ENCODE assay signal across 8 mouse cellular contexts in the genomic region with DNA sequence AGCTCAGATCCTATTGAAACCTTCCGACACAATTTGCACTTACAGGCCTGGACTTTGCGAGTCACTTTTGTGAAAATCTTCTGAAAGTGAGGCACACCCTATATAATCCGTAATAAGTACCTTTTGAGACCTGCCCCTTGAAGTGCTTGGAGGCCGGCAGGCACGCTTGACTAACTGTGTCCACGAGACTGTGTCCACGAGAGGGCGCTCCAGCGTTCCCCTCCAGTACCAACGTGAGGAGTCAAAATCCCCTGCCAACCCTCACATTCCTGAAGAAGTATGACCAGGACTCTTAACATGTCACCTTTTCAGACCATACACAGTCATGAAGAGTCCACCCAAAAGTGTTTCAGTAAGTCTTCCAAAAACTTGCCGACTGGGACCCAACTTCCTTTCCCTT. TPM values are rescaled to one million over a fixed set of nuclear protein-coding genes. Genes with fewer than 3 reads are reported as not detected.
DNase-seq lines count a peak whose midpoint lies in the region; ATAC-seq and TF ChIP-seq lines count a peak whose summit lies in the region.

No protein-coding gene starts in this region.

- ATAC-seq in forebrain, embryonic 14.5 days = no peak
- ATAC-seq in liver, postnatal 0 days = no peak
- ATAC-seq in neural tube, embryonic 15.5 days (ENCODE audit: low FRiP score) = no peak

- H3K9ac ChIP-seq in forebrain, embryonic 14.5 days (ENCODE audit: low read length) = no peak overlapping the region
- H3K9ac ChIP-seq in liver, postnatal 0 days (replicated peaks) = no peak overlapping the region
- no peak overlapping the region for H3K9ac ChIP-seq in neural tube, embryonic 15.5 days (replicated peaks)

- peaks cover 14% of the 10 kb centered on the region for H3K36me3 ChIP-seq in E14TG2a.4 (ENCODE audit: insufficient read depth, low read length)
- H3K36me3 ChIP-seq in forebrain, embryonic 14.5 days (ENCODE audit: control insufficient read depth, insufficient read depth, low read length) = no peaks in the 10 kb centered on the region
- H3K36me3 ChIP-seq in liver, postnatal 0 days (replicated peaks; ENCODE audit: insufficient read depth, low read length) = no peaks in the 10 kb centered on the region
- no peaks in the 10 kb centered on the region for H3K36me3 ChIP-seq in neural tube, embryonic 15.5 days
- H3K36me3 ChIP-seq in thymus, adult 2 months (ENCODE audit: control insufficient read depth, insufficient read depth, low read length) = no peaks in the 10 kb centered on the region

- H3K9me3 ChIP-seq in E14TG2a.4 (ENCODE audit: low read length) = no peaks in the 10 kb centered on the region
- no peaks in the 10 kb centered on the region for H3K9me3 ChIP-seq in forebrain, embryonic 14.5 days (replicated peaks; ENCODE audit: control insufficient read depth, low read length)
- H3K9me3 ChIP-seq in liver, postnatal 0 days (ENCODE audit: low read length) = no peaks in the 10 kb centered on the region
- no peaks in the 10 kb centered on the region for H3K9me3 ChIP-seq in neural tube, embryonic 15.5 days (replicated peaks)

- peak; percentile 72 for TF ChIP-seq CTCF in E14TG2a.4 (conservative IDR thresholded peaks at IDR 0.05; ENCODE audit: low read length)
- TF ChIP-seq CTCF in liver, postnatal 0 days (IDR thresholded peaks at IDR 0.05; ENCODE audit: low read depth) = peak; percentile 79
- peak; percentile 74; the same call in 1 of the 2 replicates for TF ChIP-seq CTCF in thymus, adult 2 months (IDR thresholded peaks at IDR 0.05; ENCODE audit: borderline replicate concordance, control insufficient read depth, extremely low read depth, insufficient read depth, low read length, poor library complexity)

- DNase-seq in c-Kit-positive CD71-positive TER-119-negative erythroid progenitor cells, embryonic 14.5 days (ENCODE audit: low read depth) = peak; percentile 63
- DNase-seq in forebrain, embryonic 14.5 days (ENCODE audit: low spot score) = peak; percentile 93
- DNase-seq in heart, postnatal 10 days = peak; percentile 88 to 92
- DNase-seq in kidney, postnatal 25 days = peak; percentile 87 to 97
- peak; percentile 80 for DNase-seq in liver, postnatal 0 days
- DNase-seq in thymus, adult 2 months = peak; percentile 59

- peaks cover 75% of the 10 kb centered on the region for H3K4me1 ChIP-seq in E14TG2a.4 (replicated peaks; ENCODE audit: low read depth, low read length)
- peaks cover 23% of the 10 kb centered on the region for H3K4me1 ChIP-seq in forebrain, embryonic 14.5 days (ENCODE audit: control insufficient read depth, insufficient read depth, low read length)
- peaks cover 9% of the 10 kb centered on the region; the same call in 1 of the 2 replicates for H3K4me1 ChIP-seq in liver, postnatal 0 days (ENCODE audit: insufficient read depth)
- H3K4me1 ChIP-seq in neural tube, embryonic 15.5 days = peaks cover 40% of the 10 kb centered on the region
- peaks cover 19% of the 10 kb centered on the region; the same call in 1 of the 2 replicates for H3K4me1 ChIP-seq in thymus, adult 2 months (replicated peaks; ENCODE audit: control insufficient read depth, insufficient read depth, low read length)

- TF ChIP-seq EP300 in liver, postnatal 0 days (IDR thresholded peaks at IDR 0.05; ENCODE audit: low read depth) = no peak

- peaks cover 15% of the 10 kb centered on the region for H3K27me3 ChIP-seq in E14TG2a.4 (ENCODE audit: insufficient read depth, low read length)
- H3K27me3 ChIP-seq in forebrain, embryonic 14.5 days (replicated peaks; ENCODE audit: control insufficient read depth, insufficient read depth, low read length) = 0 out of 2 replicates have a peak, but pooled peaks cover 3% of the 10 kb centered on the region
- H3K27me3 ChIP-seq in liver, postnatal 0 days (ENCODE audit: insufficient read depth, low read length) = peaks cover 62% of the 10 kb centered on the region
- no peaks in the 10 kb centered on the region for H3K27me3 ChIP-seq in neural tube, embryonic 15.5 days (replicated peaks)
- peaks cover 25% of the 10 kb centered on the region for H3K27me3 ChIP-seq in thymus, adult 2 months (ENCODE audit: control insufficient read depth, insufficient read depth, low read length)

- intact Hi-C loops in heart, postnatal 10 days (cut with DNase I) = loop anchor here (1.0 kb wide), 1 partner anchor 39 kb away; no protein-coding TSS in a partner anchor

- no peak for TF ChIP-seq POLR2A in thymus, adult 2 months (IDR thresholded peaks at IDR 0.05; ENCODE audit: control insufficient read depth, extremely low read depth, insufficient read depth, low read length, poor library complexity)

- peak overlapping the region; percentile 66 for H3K4me2 ChIP-seq in forebrain, embryonic 14.5 days (ENCODE audit: low read length)
- no peak overlapping the region for H3K4me2 ChIP-seq in liver, postnatal 0 days (ENCODE audit: low read depth, low read length)
- H3K4me2 ChIP-seq in neural tube, embryonic 15.5 days = peak overlapping the region; percentile 91

- no peak overlapping the region for H3K27ac ChIP-seq in forebrain, embryonic 14.5 days (ENCODE audit: low read depth, low read length)
- H3K27ac ChIP-seq in liver, postnatal 0 days (ENCODE audit: low read depth) = no peak overlapping the region
- H3K27ac ChIP-seq in neural tube, embryonic 15.5 days (replicated peaks) = no peak overlapping the region
- H3K27ac ChIP-seq in thymus, adult 2 months (ENCODE audit: control insufficient read depth, insufficient read depth, low read length) = no peak overlapping the region

- 2% methylated on average over 11 of the region's 11 CpGs for WGBS in forebrain, embryonic 14.5 days
- 3% methylated on average over 11 of the region's 11 CpGs for WGBS in liver, postnatal 0 days (ENCODE audit: insufficient replicate concordance)
- WGBS in neural tube, embryonic 15.5 days = 2% methylated on average over 11 of the region's 11 CpGs
- WGBS in thymus, adult 2 months = 4% methylated on average over 11 of the region's 11 CpGs

- peak overlapping the region; percentile 90; the same call in 1 of the 2 replicates for H3K4me3 ChIP-seq in E14TG2a.4 (replicated peaks; ENCODE audit: low read length)
- no peak overlapping the region for H3K4me3 ChIP-seq in forebrain, embryonic 14.5 days (ENCODE audit: low read depth, low read length)
- no peak overlapping the region for H3K4me3 ChIP-seq in liver, postnatal 0 days (ENCODE audit: low read depth, low read length)
- H3K4me3 ChIP-seq in neural tube, embryonic 15.5 days (replicated peaks) = peak overlapping the region; percentile 84; the same call in 1 of the 2 replicates
- H3K4me3 ChIP-seq in thymus, adult 2 months (ENCODE audit: control insufficient read depth, insufficient read depth, low read length) = no peak overlapping the region

RNA-seq across cellular contexts. Expression of a gene that starts 1.6 kb away (rescaled TPM):
- 17.5 and 24.5 TPM in 2 replicates for polyA plus RNA-seq in forebrain, embryonic 14.5 days (2014; fragmentation: Nextera tagmentation; extraction: Ambion mirVana)
- 1 to 10 TPM; 4.1 to 4.7 TPM for total RNA-seq in heart, postnatal 10 days (2021)
- polyA plus RNA-seq in liver, postnatal 0 days (2015; fragmentation: Nextera tagmentation; extraction: Ambion mirVana) = 0.13 and 0.14 TPM in 2 replicates
- 26.5 and 27.7 TPM in 2 replicates for polyA plus RNA-seq in neural tube, embryonic 15.5 days (2015; fragmentation: Nextera tagmentation; extraction: Ambion mirVana)
- 5.8 and 6.2 TPM in 2 replicates for polyA plus RNA-seq in thymus, adult 2 months (2012; rRNA removed)

Comparison
In these comparisons a context has a peak if more than half of its experiments do, and no peak if none do; other contexts are left out.
1. H3K4me3 ChIP-seq: peak in E14TG2a.4 (single experiment) and neural tube, embryonic 15.5 days (single experiment); none in forebrain, embryonic 14.5 days (single experiment), liver, postnatal 0 days (single experiment) and thymus, adult 2 months (single experiment).
2. Peak in every context shown above with its lines, with median percentiles within 50 percentile points of each other: CTCF ChIP-seq and DNase-seq.